17 mouse cellular contexts compared by ENCODE assay signal in genomic region chr16:38131041-38131440, GRCm38 (mm10). TPM values are rescaled to one million over a fixed set of nuclear protein-coding genes. Genes with fewer than 3 reads are reported as not detected.
DNase-seq lines count a peak whose midpoint lies in the region; ATAC-seq and TF ChIP-seq lines count a peak whose summit lies in the region.
"Had no signal": no experiment of that assay in that cellular context is flagged by ENCODE, and none has a peak within 500 bp of the region (broad histone marks: within the 10 kb centered on the region; RNA-seq: fewer than 3 reads in every experiment).

No protein-coding gene starts in this region.

- peaks cover 20% of the 10 kb centered on the region for H3K4me1 ChIP-seq in kidney, embryonic 14.5 days (ENCODE audit: control insufficient read depth, insufficient read depth, low read length)
- peaks cover 24% of the 10 kb centered on the region for H3K4me1 ChIP-seq in thymus, adult 2 months (replicated peaks; ENCODE audit: control insufficient read depth, insufficient read depth, low read length)
- H3K4me1 ChIP-seq in hindbrain, embryonic 14.5 days (replicated peaks; ENCODE audit: control insufficient read depth, insufficient read depth, low read length) = peaks cover 28% of the 10 kb centered on the region; the same call in 1 of the 2 replicates

- DNase-seq in gastrocnemius, adult 2 months = no peak
- DNase-seq in gastrocnemius, postnatal 10 days = no peak
- DNase-seq in kidney, postnatal 4 days = no peak
- no peak for DNase-seq in thymus, adult 2 months
- DNase-seq in thymus, adult 18-20 months = no peak
- peak; percentile 39 for DNase-seq in naive thymus-derived CD4-positive, alpha-beta T cell, adult 2 months (ENCODE audit: low read depth)
- DNase-seq in hindbrain, embryonic 14.5 days (ENCODE audit: low spot score) = no peak
- DNase-seq: cerebellum, postnatal 14 days; gastrocnemius, postnatal 36 days; midbrain, embryonic 14.5 days had no signal

- H3K9ac ChIP-seq in kidney, embryonic 14.5 days (ENCODE audit: low read depth, low read length) = no peak overlapping the region
- H3K9ac ChIP-seq in hindbrain, embryonic 14.5 days = no peak overlapping the region
- H3K9ac ChIP-seq: limb, embryonic 15.5 days had no signal

- no peak overlapping the region; the same call in 1 of the 2 replicates for H3K4me3 ChIP-seq in gastrocnemius, adult 2 months
- no peak overlapping the region for H3K4me3 ChIP-seq in kidney, embryonic 14.5 days (ENCODE audit: low read length)
- H3K4me3 ChIP-seq in thymus, adult 2 months (ENCODE audit: control insufficient read depth, insufficient read depth, low read length) = no peak overlapping the region
- H3K4me3 ChIP-seq in hindbrain, embryonic 14.5 days (replicated peaks; ENCODE audit: low read length) = no peak overlapping the region
- H3K4me3 ChIP-seq: embryonic facial prominence, embryonic 10.5 days; left cerebral cortex, adult 2 months; limb, embryonic 15.5 days; neural tube, embryonic 13.5 days had no signal

- no peak for TF ChIP-seq POLR2A in thymus, adult 2 months (IDR thresholded peaks at IDR 0.05; ENCODE audit: control insufficient read depth, extremely low read depth, insufficient read depth, low read length, poor library complexity)

- H3K36me3 ChIP-seq in kidney, embryonic 14.5 days (ENCODE audit: control insufficient read depth, insufficient read depth, low read length) = no peaks in the 10 kb centered on the region
- H3K36me3 ChIP-seq in thymus, adult 2 months (ENCODE audit: control insufficient read depth, insufficient read depth, low read length) = no peaks in the 10 kb centered on the region
- no peaks in the 10 kb centered on the region for H3K36me3 ChIP-seq in hindbrain, embryonic 14.5 days (replicated peaks; ENCODE audit: control insufficient read depth, insufficient read depth)
- H3K36me3 ChIP-seq: limb, embryonic 15.5 days; neural tube, embryonic 13.5 days had no signal

- ATAC-seq in kidney, embryonic 14.5 days (ENCODE audit: low FRiP score, low TSS enrichment) = no peak
- no peak for ATAC-seq in hindbrain, embryonic 14.5 days (ENCODE audit: low FRiP score)
- ATAC-seq: hindbrain, postnatal 0 days had no signal

- intact Hi-C loops in gastrocnemius, adult 2 months (cut with DNase I) = no loop called here

- H3K9me3 ChIP-seq in kidney, embryonic 14.5 days (ENCODE audit: control insufficient read depth, low read length) = no peaks in the 10 kb centered on the region
- no peaks in the 10 kb centered on the region for H3K9me3 ChIP-seq in hindbrain, embryonic 14.5 days (ENCODE audit: control insufficient read depth, low read length)
- H3K9me3 ChIP-seq: embryonic facial prominence, embryonic 10.5 days; G1E; limb, embryonic 15.5 days; neural tube, embryonic 13.5 days had no signal

- H3K27me3 ChIP-seq in kidney, embryonic 14.5 days (ENCODE audit: control insufficient read depth, insufficient read depth, low read length) = no peaks in the 10 kb centered on the region
- H3K27me3 ChIP-seq in thymus, adult 2 months (ENCODE audit: control insufficient read depth, insufficient read depth, low read length) = no peaks in the 10 kb centered on the region
- H3K27me3 ChIP-seq in hindbrain, embryonic 14.5 days (ENCODE audit: control insufficient read depth, insufficient read depth, low read length) = no peaks in the 10 kb centered on the region
- H3K27me3 ChIP-seq: limb, embryonic 15.5 days; neural tube, embryonic 13.5 days had no signal

- H3K4me2 ChIP-seq in kidney, embryonic 14.5 days (replicated peaks; ENCODE audit: low read depth, low read length) = 0 out of 2 replicates have a peak overlapping the region, but pooled peaks have one; percentile 8
- no peak overlapping the region for H3K4me2 ChIP-seq in hindbrain, embryonic 14.5 days (replicated peaks)
- H3K4me2 ChIP-seq: limb, embryonic 15.5 days had no signal

- H3K27ac ChIP-seq in gastrocnemius, adult 2 months = peak overlapping the region; percentile 35
- H3K27ac ChIP-seq in kidney, embryonic 14.5 days (ENCODE audit: low read depth, low read length) = peak overlapping the region; percentile 30; the same call in 1 of the 2 replicates
- H3K27ac ChIP-seq in thymus, adult 2 months (ENCODE audit: control insufficient read depth, insufficient read depth, low read length) = peak overlapping the region; percentile 87
- no peak overlapping the region for H3K27ac ChIP-seq in hindbrain, embryonic 14.5 days
- H3K27ac ChIP-seq: hindbrain, postnatal 0 days; limb, embryonic 15.5 days had no signal

- WGBS in kidney, embryonic 14.5 days = 76% methylated on average over 3 of the region's 3 CpGs
- WGBS in thymus, adult 2 months = 37% methylated on average over 3 of the region's 3 CpGs
- 76% methylated on average over 3 of the region's 3 CpGs for WGBS in hindbrain, embryonic 14.5 days

- no peak for TF ChIP-seq CTCF in gastrocnemius, adult 2 months (IDR thresholded peaks at IDR 0.05)
- no peak for TF ChIP-seq CTCF in thymus, adult 2 months (IDR thresholded peaks at IDR 0.05; ENCODE audit: borderline replicate concordance, control insufficient read depth, extremely low read depth, insufficient read depth, low read length, poor library complexity)

RNA-seq across cellular contexts. Expression of gene Gsk3b, which starts 42.2 kb away (rescaled TPM):
- 10 to 100 TPM; 60.7 to 67.3 TPM for total RNA-seq in gastrocnemius, adult 2 months (2021)
- total RNA-seq in gastrocnemius, postnatal 10 days (2021) = 10 to 100 TPM; 58.8 to 65.8 TPM
- 82.6 and 86.2 TPM in 2 replicates for polyA plus RNA-seq in kidney, embryonic 14.5 days (2014; fragmentation: Nextera tagmentation; extraction: Ambion mirVana)
- polyA plus RNA-seq in thymus, adult 2 months (2012; rRNA removed) = 25.1 and 33.1 TPM in 2 replicates
- 164 and 171 TPM in 2 replicates for polyA plus RNA-seq in hindbrain, embryonic 14.5 days (2014; fragmentation: Nextera tagmentation; extraction: Ambion mirVana)
